Mouse (Mus musculus): ENCODE results near the gene Gm44503. TPM values are rescaled to one million over a fixed set of nuclear protein-coding genes. Genes with fewer than 3 reads are reported as not detected.

Gene Gm44503
- polyA plus RNA-seq, 1 experiment from 2014 or later, result not detected

- Histone ChIP-seq H3K27ac (replicated peaks) (no peak overlapping the region), H3K27me3 (no peaks in the 10 kb centered on the region), H3K9me3 (no peaks in the 10 kb centered on the region), H3K36me3 (no peaks in the 10 kb centered on the region), H3K4me1 (replicated peaks) (peaks cover 21% of the 10 kb centered on the region), H3K4me3 (no peak overlapping the region), H3K4me2 (peak overlapping the region; percentile 38), H3K9ac (no peak overlapping the region)
- ATAC-seq (ENCODE audit: low FRiP score, low read depth), result no peak; the same call in 1 of the 2 replicates
- 38% methylated on average over 15 of the region's 15 CpGs for WGBS
Measured at GRCm38 (mm10) chr9:73063621-73064290, 105.1 kb downstream of the Gm44503 start.

Small RNAs within 50 kb of the gene (microRNA-seq; reads per million reads assigned to microRNA genes)
- gene Gm27353, result not detected

Other genes with a start within 250 kb of the Gm44503 start
- 0.41 and 0.49 TPM in 2 replicates for gene Prtg, start 152.0 kb upstream of the Gm44503 start, polyA plus RNA-seq (2015; fragmentation: Nextera tagmentation; extraction: Ambion mirVana)
- 13.7 and 16.0 TPM in 2 replicates for gene Pygo1, start 33.2 kb upstream of the Gm44503 start, polyA plus RNA-seq (2015; fragmentation: Nextera tagmentation; extraction: Ambion mirVana)
- 2.6 and 2.7 TPM in 2 replicates for gene Dyx1c1, start 67 bp upstream of the Gm44503 start, polyA plus RNA-seq (2015; fragmentation: Nextera tagmentation; extraction: Ambion mirVana)
- 23.5 and 23.7 TPM in 2 replicates for gene Ccpg1os, start 26.5 kb downstream of the Gm44503 start, polyA plus RNA-seq (2015; fragmentation: Nextera tagmentation; extraction: Ambion mirVana)
- gene Ccpg1, start 26.6 kb downstream of the Gm44503 start, polyA plus RNA-seq (2015; fragmentation: Nextera tagmentation; extraction: Ambion mirVana), result 44.2 and 49.2 TPM in 2 replicates
- gene Pigb, start 81.5 kb downstream of the Gm44503 start, polyA plus RNA-seq (2015; fragmentation: Nextera tagmentation; extraction: Ambion mirVana), result 14.1 and 17.6 TPM in 2 replicates
- 3.1 and 3.2 TPM in 2 replicates for gene Rab27a, start 86.0 kb downstream of the Gm44503 start, polyA plus RNA-seq (2015; fragmentation: Nextera tagmentation; extraction: Ambion mirVana)
- gene Khdc3, start 143.0 kb downstream of the Gm44503 start, polyA plus RNA-seq (2015; fragmentation: Nextera tagmentation; extraction: Ambion mirVana), result 0.12 and 0.17 TPM in 2 replicates
- gene Gm20509, start 143.6 kb downstream of the Gm44503 start, polyA plus RNA-seq (2015; fragmentation: Nextera tagmentation; extraction: Ambion mirVana), result not detected in 2 replicates
- 96.6 and 97.1 TPM in 2 replicates for gene Rsl24d1, start 154.6 kb downstream of the Gm44503 start, polyA plus RNA-seq (2015; fragmentation: Nextera tagmentation; extraction: Ambion mirVana)

All from hindbrain, embryonic 15.5 days (tissue).